Comparison of ENCODE assay signal across 10 mouse cellular contexts in the genomic region with DNA sequence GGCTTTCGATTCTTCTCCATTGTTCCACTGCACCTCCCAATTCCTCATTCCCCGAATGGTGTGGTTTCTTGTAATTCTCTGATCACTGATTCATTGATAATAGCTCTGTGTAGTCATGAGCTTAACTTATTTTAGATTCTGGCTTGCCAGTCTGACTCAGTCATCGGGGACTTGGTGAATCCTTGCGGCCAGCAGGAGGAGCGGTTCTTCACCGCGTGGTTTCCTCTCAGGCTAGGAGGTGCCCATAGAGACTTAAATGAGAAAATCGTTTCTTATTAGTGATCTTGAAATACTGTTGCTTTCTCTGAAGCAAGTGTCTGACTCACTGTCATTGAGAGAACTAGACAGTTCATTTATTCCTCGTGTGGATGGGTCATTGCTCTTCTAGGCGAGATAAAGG. TPM values are rescaled to one million over a fixed set of nuclear protein-coding genes. Genes with fewer than 3 reads are reported as not detected.
A peak's percentile ranks its signal among the peaks of the same experiment; 100 is the strongest.
DNase-seq lines count a peak whose midpoint lies in the region; ATAC-seq lines count a peak whose summit lies in the region.
"Had no signal": no experiment of that assay in that cellular context is flagged by ENCODE, and none has a peak within 500 bp of the region (broad histone marks: within the 10 kb centered on the region; RNA-seq: fewer than 3 reads in every experiment).

No protein-coding gene starts in this region.

- WGBS in intestine, embryonic 16.5 days, result 51% methylated on average over 10 of the region's 10 CpGs
- 53% methylated on average over 10 of the region's 10 CpGs for WGBS in intestine, embryonic 15.5 days
- 15% methylated on average over 10 of the region's 10 CpGs for WGBS in liver, embryonic 12.5 days (ENCODE audit: insufficient replicate concordance)
- WGBS in forebrain, embryonic 10.5 days, result 63% methylated on average over 10 of the region's 10 CpGs

- no peak overlapping the region for H3K4me2 ChIP-seq in intestine, embryonic 16.5 days (ENCODE audit: low read depth, low read length)
- H3K4me2 ChIP-seq in intestine, embryonic 15.5 days (replicated peaks), result no peak overlapping the region
- H3K4me2 ChIP-seq in liver, embryonic 12.5 days, result peak overlapping the region; percentile 88
- H3K4me2 ChIP-seq: forebrain, embryonic 13.5 days; lung, embryonic 15.5 days had no signal

- H3K4me3 ChIP-seq in intestine, embryonic 16.5 days (ENCODE audit: low read length), result no peak overlapping the region
- no peak overlapping the region for H3K4me3 ChIP-seq in intestine, embryonic 15.5 days (replicated peaks)
- peak overlapping the region; percentile 21 for H3K4me3 ChIP-seq in liver, embryonic 12.5 days
- H3K4me3 ChIP-seq in forebrain, embryonic 10.5 days, result no peak overlapping the region
- H3K4me3 ChIP-seq: forebrain, embryonic 13.5 days; lung, embryonic 15.5 days had no signal

- H3K9ac ChIP-seq in intestine, embryonic 16.5 days (ENCODE audit: low read depth, low read length), result no peak overlapping the region
- H3K9ac ChIP-seq in intestine, embryonic 15.5 days, result no peak overlapping the region
- peak overlapping the region; percentile 51 for H3K9ac ChIP-seq in liver, embryonic 12.5 days
- H3K9ac ChIP-seq: lung, embryonic 15.5 days had no signal

- H3K27me3 ChIP-seq in intestine, embryonic 16.5 days (replicated peaks; ENCODE audit: control insufficient read depth, insufficient read depth, low read length), result no peaks in the 10 kb centered on the region
- no peaks in the 10 kb centered on the region for H3K27me3 ChIP-seq in intestine, embryonic 15.5 days (replicated peaks)
- 0 out of 2 replicates have a peak, but pooled peaks cover 6% of the 10 kb centered on the region for H3K27me3 ChIP-seq in liver, embryonic 12.5 days (replicated peaks)
- H3K27me3 ChIP-seq in forebrain, embryonic 10.5 days (ENCODE audit: poor library complexity, severe bottlenecking), result no peaks in the 10 kb centered on the region
- H3K27me3 ChIP-seq: forebrain, embryonic 13.5 days; lung, embryonic 15.5 days had no signal

- H3K4me1 ChIP-seq in intestine, embryonic 16.5 days (ENCODE audit: control insufficient read depth, insufficient read depth, low read length), result peaks cover 67% of the 10 kb centered on the region
- peaks cover 58% of the 10 kb centered on the region for H3K4me1 ChIP-seq in intestine, embryonic 15.5 days (replicated peaks)
- H3K4me1 ChIP-seq in liver, embryonic 12.5 days, result peaks cover 85% of the 10 kb centered on the region
- peaks cover 89% of the 10 kb centered on the region for H3K4me1 ChIP-seq in forebrain, embryonic 10.5 days

- ATAC-seq in intestine, embryonic 16.5 days, result no peak
- ATAC-seq in intestine, embryonic 15.5 days, result no peak
- no peak for ATAC-seq in liver, embryonic 12.5 days
- no peak for ATAC-seq in frontal cortex, adult (ENCODE audit: low TSS enrichment)
- ATAC-seq: forebrain, embryonic 13.5 days had no signal

- H3K36me3 ChIP-seq in intestine, embryonic 16.5 days (ENCODE audit: control insufficient read depth, insufficient read depth, low read length), result no peaks in the 10 kb centered on the region
- H3K36me3 ChIP-seq in intestine, embryonic 15.5 days, result no peaks in the 10 kb centered on the region
- H3K36me3 ChIP-seq in liver, embryonic 12.5 days, result no peaks in the 10 kb centered on the region
- no peaks in the 10 kb centered on the region for H3K36me3 ChIP-seq in forebrain, embryonic 10.5 days (replicated peaks)
- H3K36me3 ChIP-seq: lung, embryonic 15.5 days had no signal

- no peaks in the 10 kb centered on the region for H3K9me3 ChIP-seq in intestine, embryonic 16.5 days (ENCODE audit: control insufficient read depth, low read length)
- H3K9me3 ChIP-seq in intestine, embryonic 15.5 days, result no peaks in the 10 kb centered on the region
- H3K9me3 ChIP-seq in liver, embryonic 12.5 days (replicated peaks), result no peaks in the 10 kb centered on the region
- H3K9me3 ChIP-seq in forebrain, embryonic 10.5 days, result no peaks in the 10 kb centered on the region
- H3K9me3 ChIP-seq: forebrain, embryonic 13.5 days; lung, embryonic 15.5 days had no signal

- peak; percentile 77 for DNase-seq in CD4-positive helper T cell, adult 2 months (ENCODE audit: low read depth, low spot score)
- DNase-seq in Muller cell, postnatal 12 days (ENCODE audit: inconsistent ontology term), result peak; percentile 89
- no peak for DNase-seq in forebrain, embryonic 10.5 days (ENCODE audit: extremely low spot score, low spot score)
- DNase-seq: kidney, adult 9 months had no signal

- peak overlapping the region; percentile 38; the same call in 1 of the 2 replicates for H3K27ac ChIP-seq in intestine, embryonic 16.5 days (ENCODE audit: low read length)
- H3K27ac ChIP-seq in intestine, embryonic 15.5 days, result no peak overlapping the region
- H3K27ac ChIP-seq in liver, embryonic 12.5 days, result peak overlapping the region; percentile 64
- H3K27ac ChIP-seq in forebrain, embryonic 10.5 days, result no peak overlapping the region
- H3K27ac ChIP-seq: forebrain, embryonic 13.5 days; lung, embryonic 15.5 days had no signal

RNA-seq across cellular contexts. Expression of a gene that starts 3.8 kb away (rescaled TPM):
- polyA plus RNA-seq in intestine, embryonic 16.5 days (2015; fragmentation: Nextera tagmentation; extraction: Ambion mirVana), result 33.9 and 35.7 TPM in 2 replicates
- 32.6 and 33.5 TPM in 2 replicates for polyA plus RNA-seq in intestine, embryonic 15.5 days (2015; fragmentation: Nextera tagmentation; extraction: Ambion mirVana)
- 26.4 and 29.6 TPM in 2 replicates for polyA plus RNA-seq in liver, embryonic 12.5 days (2016; fragmentation: Nextera tagmentation; extraction: Ambion mirVana)
- 43.8 and 44.7 TPM in 2 replicates for polyA plus RNA-seq in forebrain, embryonic 10.5 days (2016; fragmentation: Nextera tagmentation; extraction: Ambion mirVana)

RNA-seq across cellular contexts. Expression of a gene that starts 20.1 kb away (rescaled TPM):
- 18.9 and 21.2 TPM in 2 replicates for polyA plus RNA-seq in intestine, embryonic 16.5 days (2015; fragmentation: Nextera tagmentation; extraction: Ambion mirVana)
- polyA plus RNA-seq in intestine, embryonic 15.5 days (2015; fragmentation: Nextera tagmentation; extraction: Ambion mirVana), result 18.4 and 19.1 TPM in 2 replicates
- polyA plus RNA-seq in liver, embryonic 12.5 days (2016; fragmentation: Nextera tagmentation; extraction: Ambion mirVana), result 8.6 and 9.8 TPM in 2 replicates
- polyA plus RNA-seq in forebrain, embryonic 10.5 days (2016; fragmentation: Nextera tagmentation; extraction: Ambion mirVana), result 13.6 and 14.7 TPM in 2 replicates

Comparison
In these comparisons a context has a peak if more than half of its experiments do, and no peak if none do; other contexts are left out.
1. H3K27ac ChIP-seq: peak in intestine, embryonic 16.5 days (single experiment) and liver, embryonic 12.5 days (single experiment); none in intestine, embryonic 15.5 days (single experiment) and forebrain, embryonic 10.5 days (single experiment).